Mouse (Mus musculus) liver, embryonic 13.5 days (tissue): ENCODE measurements around the gene Mrpl19. TPM values are rescaled to one million over a fixed set of nuclear protein-coding genes. Genes with fewer than 3 reads are reported as not detected.

Experiments
- ATAC-seq: fragments of 200-750 bp; cut with Nextera tagmentation; 2 replicates; pipeline ENCODE4 v1.8.0; 2017; ENCODE audit warnings: low read depth, mild to moderate bottlenecking, moderate number of reproducible peaks, moderate library complexity
- DNase-seq: peaks from one replicate; pipeline ENCODE4 v3.0.0; 2022
- H3K27ac ChIP-seq: fragments of 300-500 bp; sonication (generic); 2 replicates; pipeline ENCODE4 v1.5.1; 2015; ENCODE audit warnings: moderate library complexity, mild to moderate bottlenecking, inconsistent platforms
- H3K27me3 ChIP-seq: fragments of 300-500 bp; sonication (generic); 2 replicates; pipeline ENCODE4 v1.6.1; 2015; ENCODE audit warnings: mild to moderate bottlenecking, inconsistent platforms
- H3K36me3 ChIP-seq: fragments of 300-500 bp; sonication (generic); 2 replicates; pipeline ENCODE4 v1.6.1; 2015; ENCODE audit warnings: mild to moderate bottlenecking, inconsistent platforms
- H3K4me1 ChIP-seq: fragments of 300-500 bp; sonication (generic); replicated peaks from 2 replicates; pipeline ENCODE4 v1.6.1; 2015; ENCODE audit warnings: inconsistent platforms
- H3K4me2 ChIP-seq: fragments of 300-500 bp; sonication (generic); 2 replicates; pipeline ENCODE4 v1.6.1; 2015; ENCODE audit warnings: inconsistent platforms, mild to moderate bottlenecking, moderate library complexity
- H3K4me3 ChIP-seq: fragments of 300-500 bp; sonication (generic); replicated peaks from 2 replicates; pipeline ENCODE4 v1.5.1; 2015; ENCODE audit warnings: mild to moderate bottlenecking, inconsistent platforms
- H3K9ac ChIP-seq: fragments of 300-500 bp; sonication (generic); 2 replicates; pipeline ENCODE4 v1.6.1; 2015; ENCODE audit warnings: mild to moderate bottlenecking, inconsistent platforms
- H3K9me3 ChIP-seq: fragments of 300-500 bp; sonication (generic); replicated peaks from 2 replicates; pipeline ENCODE4 v1.6.1; 2016; ENCODE audit warnings: inconsistent platforms
- WGBS: fragments of 180-500 bp; shearing (Covaris S2); methylation state at CpG from one replicate; pipeline ENCODE4 v1.1.7; 2015; ENCODE audit not compliant: insufficient replicate concordance; 5-methylcytosine and 5-hydroxymethylcytosine counted together
- polyA plus RNA-seq: library from polyadenylated mRNA; unstranded; fragments of >200 nt; fragmentation: Nextera tagmentation; extraction: Ambion mirVana; gene quantifications from 2 replicates; pipeline ENCODE4 v1.2.1, GENCODE M21; 2015

Gene Mrpl19
- 37.9 and 46.3 TPM in 2 replicates for polyA plus RNA-seq

- Histone ChIP-seq H3K4me1 (peaks cover 20% of the 10 kb centered on the region), H3K27ac (no peak within 1 kb of the TSS; the same call in 1 of the 2 replicates), H3K4me2 (peak within 1 kb of the TSS; percentile 78), H3K9ac (peak within 1 kb of the TSS; percentile 84), H3K36me3 (peaks cover 32% of the 10 kb centered on the region), H3K27me3 (no peaks in the 10 kb centered on the region), H3K9me3 (no peaks in the 10 kb centered on the region), H3K4me3 (peak within 1 kb of the TSS; percentile 82)
- peak; percentile 83 for DNase-seq
- ATAC-seq, result peak; percentile 96
- under 1% methylated on average over 44 of the region's 44 CpGs for whole genome bisulfite sequencing
These were observed at the start of gene Mrpl19 for GRCm38 (mm10) chr6:81965296-81966067. Gene Mrpl19 (minus strand): TSS chr6:81965958.

DNA sequence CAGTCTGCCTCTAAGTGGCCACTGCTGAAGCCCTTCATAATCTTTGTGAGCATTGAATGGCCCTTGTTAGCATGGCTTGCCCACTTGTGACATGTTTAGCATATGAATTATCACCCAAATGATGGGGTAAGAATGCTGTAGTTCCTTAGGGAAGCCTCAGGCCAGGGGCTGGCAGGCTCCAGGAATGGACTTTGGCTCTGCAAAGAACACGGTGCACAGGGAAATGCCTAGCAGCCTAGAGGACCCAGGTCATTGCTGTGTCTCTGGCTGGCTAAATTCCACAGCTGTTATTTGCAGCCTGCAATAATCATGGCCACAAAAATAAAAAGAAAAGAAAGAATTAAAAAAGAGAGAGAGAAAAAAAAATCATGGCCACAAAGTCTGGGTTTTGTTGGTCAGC, 46.6 kb upstream of the Mrpl19 start:
- ATAC-seq, result no peak
- no peaks in the 10 kb centered on the region for H3K4me1 ChIP-seq
- H3K9me3 ChIP-seq, result no peaks in the 10 kb centered on the region
- H3K36me3 ChIP-seq, result no peaks in the 10 kb centered on the region
- H3K4me2 ChIP-seq, result no peak overlapping the region
- H3K27me3 ChIP-seq, result no peaks in the 10 kb centered on the region
- H3K4me3 ChIP-seq, result no peak overlapping the region
- DNase-seq, result no peak
- no peak overlapping the region for H3K27ac ChIP-seq
- no peak overlapping the region for H3K9ac ChIP-seq
- 58% methylated on average over 1 of the region's 1 CpGs for WGBS

DNA sequence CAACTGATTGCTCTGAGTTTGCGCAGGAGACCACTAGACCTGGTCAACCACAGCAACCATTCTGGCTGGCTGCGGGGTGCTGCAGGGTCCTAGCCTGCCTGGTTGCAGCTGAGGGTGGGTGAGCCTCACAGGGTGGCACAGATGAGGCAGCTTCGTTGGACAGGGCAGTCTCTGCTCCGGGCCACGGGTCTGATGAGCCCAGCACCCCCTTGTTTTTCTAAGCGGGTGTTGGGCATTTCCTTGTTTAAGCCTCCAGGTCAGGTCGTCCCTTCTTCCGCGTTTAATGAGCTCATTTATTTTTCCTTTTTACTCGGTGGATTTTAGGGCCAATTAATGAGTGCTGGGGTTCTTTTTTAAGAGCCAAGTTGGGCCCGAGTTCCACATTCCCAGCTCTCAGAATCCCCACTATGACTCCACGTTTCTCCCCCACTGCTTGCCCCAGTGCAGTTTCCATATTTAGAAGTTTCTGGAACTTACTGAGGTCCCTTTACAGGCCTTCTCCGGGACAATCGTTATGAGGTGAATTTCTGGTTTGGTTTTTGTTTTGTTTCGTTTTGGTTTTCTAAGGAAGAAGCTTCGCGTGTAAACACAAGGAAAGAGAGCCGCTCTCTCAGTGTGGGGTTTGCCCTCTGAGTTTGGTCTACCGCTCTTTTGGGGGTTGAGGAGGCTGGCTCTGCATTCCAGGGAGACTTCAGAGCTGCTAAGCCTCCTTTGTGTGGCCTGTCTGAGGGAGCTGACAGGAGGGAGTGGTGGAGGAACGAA, 24.5 kb upstream of the Mrpl19 start:
- no peak overlapping the region for H3K27ac ChIP-seq
- no peaks in the 10 kb centered on the region for H3K27me3 ChIP-seq
- H3K9ac ChIP-seq, result no peak overlapping the region
- ATAC-seq, result no peak
- H3K4me3 ChIP-seq, result no peak overlapping the region
- no peak for DNase-seq
- no peaks in the 10 kb centered on the region for H3K36me3 ChIP-seq
- no peaks in the 10 kb centered on the region for H3K4me1 ChIP-seq
- H3K4me2 ChIP-seq, result no peak overlapping the region
- WGBS, result 53% methylated on average over 20 of the region's 20 CpGs
- H3K9me3 ChIP-seq, result no peaks in the 10 kb centered on the region

DNA sequence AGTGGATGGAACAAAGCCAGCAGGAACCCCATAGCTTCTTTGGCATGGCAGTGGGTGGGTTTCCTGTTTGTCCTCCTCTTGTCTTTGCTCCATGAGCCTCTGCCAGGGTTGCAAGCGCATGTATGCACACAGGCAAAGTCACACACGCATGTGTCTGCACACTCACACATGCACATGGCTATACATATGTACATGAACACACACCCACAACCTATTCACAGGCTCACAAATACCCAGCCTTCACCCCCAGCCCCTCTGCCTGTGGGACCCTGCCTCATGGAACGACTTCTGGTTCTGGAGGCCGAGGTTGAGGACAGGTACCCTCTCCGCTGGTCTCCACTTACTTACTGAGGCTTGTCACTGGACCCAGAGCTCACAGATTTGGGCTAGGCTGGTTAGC, 22.6 kb upstream of the Mrpl19 start:
- no peak overlapping the region for H3K4me3 ChIP-seq
- H3K4me2 ChIP-seq, result no peak overlapping the region
- H3K36me3 ChIP-seq, result no peaks in the 10 kb centered on the region
- WGBS, result 72% methylated on average over 5 of the region's 5 CpGs
- no peaks in the 10 kb centered on the region for H3K9me3 ChIP-seq
- DNase-seq, result no peak
- H3K27me3 ChIP-seq, result no peaks in the 10 kb centered on the region
- no peaks in the 10 kb centered on the region for H3K4me1 ChIP-seq
- no peak overlapping the region for H3K9ac ChIP-seq
- H3K27ac ChIP-seq, result no peak overlapping the region
- no peak for ATAC-seq

GRCm38 (mm10) chr6:81987580-81987979, 21.8 kb upstream of the Mrpl19 start:
- WGBS, result 64% methylated on average over 3 of the region's 3 CpGs

GRCm38 (mm10) chr6:81987010-81987409, 21.3 kb upstream of the Mrpl19 start:
- ATAC-seq, result no peak
- no peaks in the 10 kb centered on the region for H3K4me1 ChIP-seq
- H3K9me3 ChIP-seq, result no peaks in the 10 kb centered on the region
- H3K36me3 ChIP-seq, result no peaks in the 10 kb centered on the region
- H3K27ac ChIP-seq, result no peak overlapping the region
- WGBS, result under 1% methylated on average over 9 of the region's 9 CpGs
- peak; percentile 12 for DNase-seq
- no peaks in the 10 kb centered on the region for H3K27me3 ChIP-seq
- no peak overlapping the region for H3K4me2 ChIP-seq
- no peak overlapping the region for H3K4me3 ChIP-seq
- no peak overlapping the region for H3K9ac ChIP-seq

More at GRCm38 (mm10) chr6:81987580-81987979, 21.8 kb upstream of the Mrpl19 start:
- ATAC-seq, result no peak
- Histone ChIP-seq H3K4me2 (no peak overlapping the region), H3K9me3 (no peaks in the 10 kb centered on the region), H3K36me3 (no peaks in the 10 kb centered on the region), H3K9ac (no peak overlapping the region), H3K27ac (no peak overlapping the region), H3K4me3 (no peak overlapping the region), H3K27me3 (no peaks in the 10 kb centered on the region), H3K4me1 (no peaks in the 10 kb centered on the region)
- no peak for DNase-seq

GRCm38 (mm10) chr6:81986599-81986998, 20.8 kb upstream of the Mrpl19 start:
- WGBS, result 32% methylated on average over 5 of the region's 5 CpGs
- H3K9ac ChIP-seq, result no peak overlapping the region
- no peak overlapping the region for H3K27ac ChIP-seq
- no peaks in the 10 kb centered on the region for H3K9me3 ChIP-seq
- no peak for ATAC-seq
- H3K4me3 ChIP-seq, result no peak overlapping the region
- no peak overlapping the region for H3K4me2 ChIP-seq
- no peaks in the 10 kb centered on the region for H3K4me1 ChIP-seq
- H3K36me3 ChIP-seq, result no peaks in the 10 kb centered on the region
- DNase-seq, result no peak
- H3K27me3 ChIP-seq, result no peaks in the 10 kb centered on the region

DNA sequence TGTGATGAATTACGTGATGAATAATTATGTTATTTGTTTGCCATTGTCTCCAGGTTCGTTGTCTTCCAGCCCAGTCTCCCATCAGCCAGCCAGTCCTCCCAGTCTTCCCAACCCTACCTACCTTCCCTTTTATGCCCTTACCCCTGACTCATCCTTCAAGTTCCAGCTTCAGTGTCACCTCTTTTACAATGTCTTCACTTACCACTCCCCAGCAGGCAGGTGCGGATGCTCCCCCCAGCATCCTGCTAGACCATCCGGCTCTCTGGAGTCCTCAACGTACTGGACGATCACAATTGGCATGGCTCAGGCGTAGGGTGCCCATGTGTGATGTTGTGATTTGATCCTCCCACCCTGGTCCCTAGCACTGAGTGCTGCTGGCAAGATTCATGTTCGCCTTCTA, 20.4 kb upstream of the Mrpl19 start:
- no peak overlapping the region for H3K9ac ChIP-seq
- DNase-seq, result no peak
- H3K36me3 ChIP-seq, result no peaks in the 10 kb centered on the region
- no peaks in the 10 kb centered on the region for H3K4me1 ChIP-seq
- H3K27me3 ChIP-seq, result no peaks in the 10 kb centered on the region
- H3K9me3 ChIP-seq, result no peaks in the 10 kb centered on the region
- ATAC-seq, result no peak
- no peak overlapping the region for H3K4me3 ChIP-seq
- H3K4me2 ChIP-seq, result no peak overlapping the region
- WGBS, result 68% methylated on average over 8 of the region's 8 CpGs
- no peak overlapping the region for H3K27ac ChIP-seq

DNA sequence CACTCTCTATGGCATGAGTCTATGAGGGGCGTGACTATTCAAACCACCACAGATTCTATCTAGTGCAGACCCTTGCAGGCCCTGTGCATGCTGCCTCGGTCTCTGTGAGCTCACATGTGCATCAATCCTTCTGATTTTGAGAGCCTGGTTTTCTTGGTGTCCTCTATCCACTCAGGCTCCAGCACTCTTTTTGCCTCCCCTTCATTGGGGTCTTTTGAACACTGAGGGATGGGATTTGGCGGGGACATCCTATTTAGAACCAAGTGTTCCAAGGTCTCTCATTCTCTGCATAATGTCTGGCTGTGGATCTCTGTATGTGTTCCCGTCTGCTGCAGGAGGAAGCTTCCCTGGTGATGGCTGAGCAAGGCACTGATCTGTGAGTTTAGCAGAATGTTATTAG, 13.5 kb upstream of the Mrpl19 start:
- H3K4me2 ChIP-seq, result no peak overlapping the region
- H3K36me3 ChIP-seq, result no peaks in the 10 kb centered on the region
- no peaks in the 10 kb centered on the region for H3K27me3 ChIP-seq
- WGBS, result 58% methylated on average over 4 of the region's 4 CpGs
- H3K9ac ChIP-seq, result no peak overlapping the region
- no peak for ATAC-seq
- no peaks in the 10 kb centered on the region for H3K9me3 ChIP-seq
- H3K4me3 ChIP-seq, result no peak overlapping the region
- no peaks in the 10 kb centered on the region for H3K4me1 ChIP-seq
- no peak overlapping the region for H3K27ac ChIP-seq
- no peak for DNase-seq

GRCm38 (mm10) chr6:81975971-81976621, 10.3 kb upstream of the Mrpl19 start:
- no peak for ATAC-seq
- Histone ChIP-seq H3K27me3 (no peaks in the 10 kb centered on the region), H3K9me3 (no peaks in the 10 kb centered on the region), H3K27ac (no peak overlapping the region), H3K4me1 (no peaks in the 10 kb centered on the region), H3K9ac (no peak overlapping the region), H3K4me3 (no peak overlapping the region), H3K4me2 (no peak overlapping the region), H3K36me3 (no peaks in the 10 kb centered on the region)
- WGBS, result 30% methylated on average over 7 of the region's 7 CpGs
- DNase-seq, result peak; percentile 19

DNA sequence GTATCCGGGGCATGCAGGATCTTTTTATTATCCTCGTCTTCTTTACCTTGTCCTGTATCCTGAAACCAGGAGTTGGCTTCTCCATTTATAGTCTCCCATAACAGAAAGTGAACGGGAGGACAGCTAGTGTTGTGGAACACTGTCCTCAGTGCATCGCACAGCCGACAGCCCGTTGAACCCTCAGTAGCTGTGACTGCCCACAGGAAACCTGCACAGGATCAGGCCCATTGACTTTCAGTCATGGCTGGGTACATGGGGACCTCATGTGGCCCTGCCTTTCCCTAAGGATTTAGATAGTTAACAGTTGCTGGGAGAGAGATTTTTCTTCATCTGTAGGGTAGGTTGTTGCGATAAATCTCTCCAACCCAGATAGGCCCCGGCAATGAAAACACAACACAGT, 6.8 kb upstream of the Mrpl19 start:
- no peaks in the 10 kb centered on the region for H3K4me1 ChIP-seq
- no peaks in the 10 kb centered on the region for H3K27me3 ChIP-seq
- WGBS, result 77% methylated on average over 8 of the region's 8 CpGs
- H3K4me2 ChIP-seq, result no peak overlapping the region
- H3K36me3 ChIP-seq, result no peaks in the 10 kb centered on the region
- H3K27ac ChIP-seq, result no peak overlapping the region
- no peak overlapping the region for H3K4me3 ChIP-seq
- no peaks in the 10 kb centered on the region for H3K9me3 ChIP-seq
- ATAC-seq, result no peak
- H3K9ac ChIP-seq, result no peak overlapping the region
- no peak for DNase-seq
